Mouse (Mus musculus) embryonic facial prominence, embryonic 14.5 days (tissue): ENCODE measurements around the gene Dnah11. TPM values are rescaled to one million over a fixed set of nuclear protein-coding genes. Genes with fewer than 3 reads are reported as not detected.
A peak's percentile ranks its signal among the peaks of the same experiment; 100 is the strongest.

Experiments used
- ATAC-seq: fragments of 200-750 bp; cut with Nextera tagmentation; 2 replicates; pipeline ENCODE4 v1.8.0; 2017; ENCODE audit warnings: low read depth, moderate number of reproducible peaks, moderate TSS enrichment
- DNase-seq: peaks from one replicate; pipeline ENCODE4 v3.0.0-alpha.2; 2015; ENCODE audit warnings: low spot score
- H3K27ac ChIP-seq: fragments of 300-500 bp; sonication (generic); replicated peaks from 2 replicates; pipeline ENCODE4 v1.5.1; 2014; ENCODE audit warnings: low read depth, mild to moderate bottlenecking, low read length, moderate library complexity
- H3K27me3 ChIP-seq: fragments of 300-500 bp; sonication (generic); replicated peaks from 2 replicates; pipeline ENCODE4 v1.6.1; 2014; ENCODE audit warnings: low read length; ENCODE audit not compliant: control insufficient read depth, insufficient read depth
- H3K36me3 ChIP-seq: fragments of 300-500 bp; sonication (generic); 2 replicates; pipeline ENCODE4 v1.6.1; 2014; ENCODE audit warnings: low read length, mixed read lengths; ENCODE audit not compliant: control insufficient read depth, insufficient read depth
- H3K4me1 ChIP-seq: fragments of 300-500 bp; sonication (generic); 2 replicates; pipeline ENCODE4 v1.6.1; 2014; ENCODE audit warnings: antibody characterized with exemption, low read length; ENCODE audit not compliant: control insufficient read depth, insufficient read depth
- H3K4me2 ChIP-seq: fragments of 300-500 bp; sonication (generic); 2 replicates; pipeline ENCODE4 v1.6.1; 2014; ENCODE audit warnings: low read depth, mild to moderate bottlenecking, low read length, moderate library complexity, mixed read lengths
- H3K4me3 ChIP-seq: fragments of 300-500 bp; sonication (generic); 2 replicates; pipeline ENCODE4 v1.5.1; 2014; ENCODE audit warnings: low read depth, mild to moderate bottlenecking, low read length
- H3K9ac ChIP-seq: fragments of 300-500 bp; sonication (generic); 2 replicates; pipeline ENCODE4 v1.6.1; 2014; ENCODE audit warnings: low read depth, mild to moderate bottlenecking, low read length, moderate library complexity, mixed read lengths
- H3K9me3 ChIP-seq: fragments of 300-500 bp; sonication (generic); 2 replicates; pipeline ENCODE4 v1.6.1; 2016; ENCODE audit warnings: low read length; ENCODE audit not compliant: control insufficient read depth
- WGBS: fragments of 180-500 bp; shearing (Covaris S2); extraction: QIAGEN DNeasy Blood & Tissue Kit; methylation state at CpG from one replicate; pipeline ENCODE4 v1.1.7; 2014; 5-methylcytosine and 5-hydroxymethylcytosine counted together
- polyA plus RNA-seq: library from polyadenylated mRNA; unstranded; fragments of >200 nt; fragmentation: Nextera tagmentation; extraction: Ambion mirVana; gene quantifications from 2 replicates; pipeline ENCODE4 v1.2.1, GENCODE M21; 2014

The Dnah11 gene
- polyA plus RNA-seq, 1 experiment from 2014 or later, result 0.25 TPM

DNA sequence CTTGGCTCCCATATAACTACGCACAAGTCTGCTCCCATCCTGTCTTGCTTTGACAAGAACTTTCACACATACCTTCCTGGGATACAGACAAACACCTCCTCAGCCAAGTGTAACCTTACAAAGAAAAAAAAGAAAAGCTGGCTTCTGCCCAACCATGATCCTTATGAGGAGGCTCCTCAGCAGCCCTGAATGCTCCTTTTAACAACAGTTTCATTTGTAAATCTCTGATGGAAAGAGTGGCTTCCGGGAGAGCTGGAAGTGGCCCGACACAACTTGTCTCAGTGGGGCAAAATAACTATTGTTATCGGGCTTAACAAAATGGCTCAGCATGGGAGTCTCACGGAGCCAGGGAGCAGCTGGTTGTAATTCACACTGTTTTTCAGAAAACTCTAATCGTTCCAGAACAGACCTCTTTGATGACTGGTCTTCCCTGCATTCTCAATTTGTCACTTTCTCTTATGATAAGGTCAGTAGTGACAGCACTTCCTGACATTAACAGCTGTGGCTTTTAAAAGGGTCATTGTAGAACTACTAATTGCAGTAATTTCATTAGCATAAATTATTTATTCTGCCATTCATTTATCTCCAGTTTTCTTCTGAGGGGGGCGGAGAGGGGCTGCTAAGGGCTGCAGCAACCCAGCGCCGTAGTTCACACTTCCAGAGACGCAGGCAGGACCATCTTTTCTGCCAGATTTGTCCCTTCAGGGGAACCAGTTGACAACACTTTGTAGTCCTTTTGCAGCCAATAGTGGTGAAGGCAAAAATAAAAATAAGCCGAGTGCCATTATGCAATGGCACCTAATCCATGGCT is 209.6 kb downstream of the Dnah11 start:
- H3K27me3 ChIP-seq, result 0 out of 2 replicates have a peak, but pooled peaks cover 8% of the 10 kb centered on the region
- WGBS, result 9% methylated on average over 11 of the region's 11 CpGs
- H3K4me3 ChIP-seq, result no peak overlapping the region
- no peaks in the 10 kb centered on the region for H3K36me3 ChIP-seq
- H3K27ac ChIP-seq, result no peak overlapping the region
- peaks cover 13% of the 10 kb centered on the region for H3K4me1 ChIP-seq
- H3K9ac ChIP-seq, result no peak overlapping the region
- peak; percentile 53 for DNase-seq
- no peaks in the 10 kb centered on the region for H3K9me3 ChIP-seq
- peak overlapping the region; percentile 10 for H3K4me2 ChIP-seq
- peak; percentile 39 for ATAC-seq

- 54% methylated on average over 3 of the region's 3 CpGs for WGBS
- ATAC-seq (no peak), DNase-seq (no peak)
- Histone ChIP-seq H3K27ac (no peak overlapping the region), H3K36me3 (no peaks in the 10 kb centered on the region), H3K4me2 (no peak overlapping the region), H3K4me1 (no peaks in the 10 kb centered on the region), H3K9ac (no peak overlapping the region), H3K9me3 (no peaks in the 10 kb centered on the region), H3K4me3 (no peak overlapping the region), H3K27me3 (no peaks in the 10 kb centered on the region)
Measured at GRCm38 (mm10) chr12:117980315-117980714, 218.5 kb downstream of the Dnah11 start.

- Histone ChIP-seq H3K27ac (no peak overlapping the region), H3K4me2 (no peak overlapping the region), H3K27me3 (no peaks in the 10 kb centered on the region), H3K9ac (no peak overlapping the region), H3K9me3 (no peaks in the 10 kb centered on the region), H3K4me3 (no peak overlapping the region), H3K36me3 (no peaks in the 10 kb centered on the region), H3K4me1 (no peaks in the 10 kb centered on the region)
- no peak for DNase-seq
- no peak for ATAC-seq
Measured at GRCm38 (mm10) chr12:117973712-117974111, 225.1 kb downstream of the Dnah11 start.

DNA sequence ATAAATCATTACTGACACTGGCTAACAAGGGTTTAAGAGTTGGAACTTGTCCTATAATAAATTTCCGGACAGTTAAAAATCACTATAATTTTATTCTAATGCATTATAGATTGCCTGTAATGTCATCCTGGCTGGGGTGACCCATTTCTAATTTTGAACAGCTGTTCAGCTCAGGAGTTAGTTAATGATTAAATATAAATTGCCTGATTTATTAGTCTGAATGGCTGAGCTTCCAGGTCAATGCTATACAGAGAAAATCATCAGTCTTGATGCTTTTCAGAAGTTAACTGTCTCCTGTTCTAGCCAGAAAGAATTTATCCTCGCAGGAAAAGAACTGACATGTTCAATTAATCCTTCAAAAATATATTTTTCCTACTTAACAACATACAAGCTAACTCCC is 236.1 kb downstream of the Dnah11 start:
- no peaks in the 10 kb centered on the region for H3K27me3 ChIP-seq
- no peaks in the 10 kb centered on the region for H3K36me3 ChIP-seq
- H3K4me2 ChIP-seq, result no peak overlapping the region
- WGBS, result 69% methylated on average over 2 of the region's 2 CpGs
- ATAC-seq, result no peak
- no peak overlapping the region for H3K9ac ChIP-seq
- DNase-seq, result no peak
- H3K9me3 ChIP-seq, result no peaks in the 10 kb centered on the region
- H3K4me1 ChIP-seq, result no peaks in the 10 kb centered on the region
- H3K4me3 ChIP-seq, result no peak overlapping the region
- no peak overlapping the region for H3K27ac ChIP-seq

DNA sequence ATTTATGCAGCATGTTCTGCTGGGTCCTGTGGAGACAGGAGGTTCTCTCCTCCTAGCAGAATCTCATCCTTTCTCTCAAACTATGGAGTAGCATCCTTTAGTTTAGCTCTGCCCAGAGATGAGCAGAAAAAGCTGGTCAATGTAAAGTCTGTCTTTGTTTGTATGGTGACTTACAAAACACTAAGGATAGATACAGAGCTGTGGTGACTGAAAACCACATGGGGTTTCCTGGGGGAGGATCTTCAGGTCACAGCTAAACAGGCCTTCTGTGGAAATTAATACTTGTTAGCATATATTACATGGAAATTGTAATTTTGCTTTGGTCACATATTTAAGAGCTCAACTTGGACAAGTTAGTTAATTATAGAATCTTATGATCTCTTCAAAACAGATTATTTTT is 239.6 kb downstream of the Dnah11 start:
- H3K9ac ChIP-seq, result no peak overlapping the region
- DNase-seq (no peak), ATAC-seq (no peak)
- H3K4me1 ChIP-seq, result no peaks in the 10 kb centered on the region
- H3K36me3 ChIP-seq, result no peaks in the 10 kb centered on the region
- no peak overlapping the region for H3K27ac ChIP-seq
- no peak overlapping the region for H3K4me2 ChIP-seq
- no peaks in the 10 kb centered on the region for H3K27me3 ChIP-seq
- no peak overlapping the region for H3K4me3 ChIP-seq
- H3K9me3 ChIP-seq, result no peaks in the 10 kb centered on the region

GRCm38 (mm10) chr12:117946823-117947704 is 251.8 kb downstream of the Dnah11 start:
- no peak for DNase-seq
- ATAC-seq, result no peak
- H3K9ac ChIP-seq, result no peak overlapping the region
- WGBS, result 66% methylated on average over 5 of the region's 5 CpGs
- no peak overlapping the region for H3K4me3 ChIP-seq
- H3K27me3 ChIP-seq, result no peaks in the 10 kb centered on the region
- no peaks in the 10 kb centered on the region for H3K4me1 ChIP-seq
- H3K27ac ChIP-seq, result no peak overlapping the region
- H3K4me2 ChIP-seq, result no peak overlapping the region
- H3K36me3 ChIP-seq, result no peaks in the 10 kb centered on the region
- no peaks in the 10 kb centered on the region for H3K9me3 ChIP-seq

DNA sequence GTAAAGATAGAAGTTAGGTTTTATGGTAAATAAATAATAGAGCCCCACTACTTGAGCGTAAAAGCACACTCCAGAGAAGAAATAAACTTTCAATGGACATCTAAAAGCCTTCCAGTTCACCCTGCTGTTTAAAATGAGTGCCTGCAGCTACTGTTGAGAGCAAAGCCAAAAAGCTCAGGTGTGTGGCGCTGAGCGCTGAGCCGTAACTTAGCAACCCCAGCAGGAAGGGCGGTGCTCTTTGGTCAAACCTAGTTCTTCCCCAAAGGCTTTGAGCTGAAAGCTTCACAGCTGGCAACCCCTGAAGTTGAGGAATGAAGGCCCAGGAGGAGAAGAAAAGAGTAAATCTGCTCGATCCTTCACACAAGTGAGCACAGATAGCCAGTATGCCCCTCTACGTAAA is 256.9 kb downstream of the Dnah11 start:
- no peak overlapping the region for H3K4me2 ChIP-seq
- ATAC-seq, result peak; percentile 68; the same call in 1 of the 2 replicates
- no peak overlapping the region for H3K4me3 ChIP-seq
- no peaks in the 10 kb centered on the region for H3K9me3 ChIP-seq
- H3K36me3 ChIP-seq, result no peaks in the 10 kb centered on the region
- DNase-seq, result peak; percentile 36
- WGBS, result 39% methylated on average over 7 of the region's 7 CpGs
- H3K27ac ChIP-seq, result no peak overlapping the region
- H3K9ac ChIP-seq, result no peak overlapping the region
- no peaks in the 10 kb centered on the region for H3K4me1 ChIP-seq
- H3K27me3 ChIP-seq, result no peaks in the 10 kb centered on the region

DNA sequence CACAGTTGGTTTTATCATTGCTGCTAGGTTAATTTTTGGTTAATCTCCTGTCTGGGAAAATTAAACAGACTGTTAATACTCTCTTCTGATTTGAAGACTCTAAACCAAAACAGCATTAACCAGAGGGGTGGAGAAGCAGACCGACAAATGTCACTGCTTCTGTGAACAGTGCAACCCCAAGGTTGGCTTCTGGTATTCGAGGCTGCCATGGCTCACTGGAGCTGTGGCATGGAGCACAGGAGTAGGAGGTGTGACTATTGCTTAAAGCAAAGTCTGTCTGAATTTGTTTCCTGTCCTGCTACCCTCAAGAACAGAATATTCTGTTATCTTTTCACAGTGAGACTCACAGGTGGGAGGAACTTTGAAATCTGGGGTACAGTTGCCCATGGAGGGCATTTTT is 260.6 kb downstream of the Dnah11 start:
- DNase-seq, result no peak
- no peak overlapping the region for H3K9ac ChIP-seq
- WGBS, result 70% methylated on average over 2 of the region's 2 CpGs
- H3K4me2 ChIP-seq, result no peak overlapping the region
- no peaks in the 10 kb centered on the region for H3K27me3 ChIP-seq
- no peaks in the 10 kb centered on the region for H3K9me3 ChIP-seq
- H3K27ac ChIP-seq, result no peak overlapping the region
- no peaks in the 10 kb centered on the region for H3K36me3 ChIP-seq
- H3K4me1 ChIP-seq, result no peaks in the 10 kb centered on the region
- no peak overlapping the region for H3K4me3 ChIP-seq
- ATAC-seq, result no peak
